Mouse (Mus musculus): ENCODE measurements at regions not wholly inside any gene's neighbourhood (a gene's known extent, or its start where the extent isn't known, plus 50 kb on each side); places are given as distances from the start of the nearest gene placed in this dataset.

DNA sequence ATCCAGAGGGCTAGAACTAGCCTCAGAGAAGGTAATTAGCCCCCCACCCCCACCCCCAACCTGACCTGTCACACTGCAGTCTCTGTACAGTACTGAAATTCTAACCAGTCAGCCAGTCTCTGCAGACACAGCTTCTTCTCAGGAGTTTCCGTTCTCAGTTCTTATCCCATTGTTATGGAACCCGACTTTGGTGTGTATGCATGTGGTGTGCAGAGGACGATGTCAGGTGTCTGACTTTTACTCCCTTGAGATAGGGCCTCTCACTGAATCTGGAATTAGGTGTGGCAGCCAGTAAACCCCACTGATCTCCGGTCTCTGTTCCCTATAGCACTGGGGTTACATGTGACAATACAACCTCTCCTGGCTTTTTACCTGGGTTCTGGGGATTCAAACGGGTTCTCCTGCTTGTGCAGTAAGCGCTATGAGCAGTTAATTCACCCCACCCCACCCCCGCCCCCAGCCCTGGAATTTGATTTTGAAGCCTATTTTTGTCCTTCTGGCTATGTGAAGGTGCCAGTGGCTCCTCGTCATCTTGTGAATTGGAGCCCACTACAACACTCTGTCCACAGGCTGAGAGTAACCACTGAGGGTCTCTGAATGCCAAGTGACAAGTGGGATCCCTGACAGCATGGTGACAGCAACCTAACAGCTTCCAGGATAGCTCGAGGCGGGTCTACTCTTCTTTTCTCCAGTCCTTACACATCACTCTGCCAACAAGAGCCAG lies 429.4 kb downstream of the Fut8 start:
- no peak for ATAC-seq
- no peak overlapping the region for H3K4me2 ChIP-seq (replicated peaks; ENCODE audit: low read depth)
- H3K36me3 ChIP-seq (ENCODE audit: control insufficient read depth, insufficient read depth): no peaks in the 10 kb centered on the region
- H3K9ac ChIP-seq (ENCODE audit: low read depth, low read length): no peak overlapping the region
- H3K27ac ChIP-seq (ENCODE audit: low read depth, low read length): no peak overlapping the region
- H3K9me3 ChIP-seq (ENCODE audit: control insufficient read depth): no peaks in the 10 kb centered on the region
- WGBS: 71% methylated on average over 10 of the region's 10 CpGs
- no peaks in the 10 kb centered on the region for H3K4me1 ChIP-seq (replicated peaks; ENCODE audit: control insufficient read depth, insufficient read depth, low read length)
- H3K27me3 ChIP-seq (replicated peaks; ENCODE audit: control insufficient read depth, insufficient read depth, low read length): no peaks in the 10 kb centered on the region
- TF ChIP-seq CTCF (IDR thresholded peaks at IDR 0.05; ENCODE audit: low read depth): no peak
- no peak overlapping the region for H3K4me3 ChIP-seq (ENCODE audit: low read depth, low read length)

DNA sequence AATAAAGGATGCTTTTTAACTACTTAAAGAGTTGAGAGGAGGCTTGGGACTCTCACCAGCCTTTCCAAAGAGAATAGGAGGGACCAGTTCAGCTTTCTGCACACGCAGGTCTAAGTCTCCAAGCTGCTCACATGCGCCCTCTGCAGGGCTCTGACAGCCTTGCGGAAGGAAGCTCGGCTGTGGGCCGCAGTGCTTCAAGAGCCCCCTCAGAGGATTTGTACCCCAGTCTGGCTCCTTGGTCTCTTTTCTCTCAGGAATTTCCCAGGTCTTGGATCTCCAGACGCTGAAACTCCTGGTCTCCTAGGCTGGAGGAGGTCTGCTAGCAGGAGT lies 429.9 kb downstream of the Fut8 start:
- H3K4me2 ChIP-seq (replicated peaks; ENCODE audit: low read depth): no peak overlapping the region
- peak; percentile 89 for TF ChIP-seq CTCF (IDR thresholded peaks at IDR 0.05; ENCODE audit: low read depth)
- no peak overlapping the region for H3K9ac ChIP-seq (ENCODE audit: low read depth, low read length)
- H3K27ac ChIP-seq (ENCODE audit: low read depth, low read length): no peak overlapping the region
- WGBS: 5% methylated on average over 6 of the region's 6 CpGs
- no peaks in the 10 kb centered on the region for H3K4me1 ChIP-seq (replicated peaks; ENCODE audit: control insufficient read depth, insufficient read depth, low read length)
- no peak overlapping the region for H3K4me3 ChIP-seq (ENCODE audit: low read depth, low read length)
- no peaks in the 10 kb centered on the region for H3K9me3 ChIP-seq (ENCODE audit: control insufficient read depth)
- no peaks in the 10 kb centered on the region for H3K36me3 ChIP-seq (ENCODE audit: control insufficient read depth, insufficient read depth)
- no peak for ATAC-seq
- H3K27me3 ChIP-seq (replicated peaks; ENCODE audit: control insufficient read depth, insufficient read depth, low read length): no peaks in the 10 kb centered on the region

DNA sequence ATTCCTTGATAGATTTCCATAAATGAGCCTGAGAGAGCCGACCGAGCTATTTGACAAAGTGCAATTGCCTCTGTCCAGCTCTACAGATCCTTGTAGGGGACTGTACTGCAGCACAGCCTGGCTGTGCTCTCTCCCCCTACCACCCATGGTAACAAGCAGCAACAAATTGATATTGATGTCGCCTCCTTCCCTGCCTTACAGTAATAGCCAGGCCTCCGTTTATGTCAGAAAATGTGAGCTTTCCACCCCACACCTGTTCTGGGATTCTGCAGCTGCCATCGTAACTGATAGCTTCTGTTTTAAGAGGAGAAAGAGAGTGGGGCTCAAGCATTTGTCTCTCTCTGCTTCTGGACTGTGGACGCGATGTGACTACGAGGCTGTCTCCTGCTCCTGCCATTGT lies 432.6 kb downstream of the Fut8 start:
- H3K4me2 ChIP-seq (replicated peaks; ENCODE audit: low read depth): no peak overlapping the region
- no peaks in the 10 kb centered on the region for H3K9me3 ChIP-seq (ENCODE audit: control insufficient read depth)
- no peak for TF ChIP-seq CTCF (IDR thresholded peaks at IDR 0.05; ENCODE audit: low read depth)
- H3K9ac ChIP-seq (ENCODE audit: low read depth, low read length): no peak overlapping the region
- no peak for ATAC-seq
- H3K4me3 ChIP-seq (ENCODE audit: low read depth, low read length): no peak overlapping the region
- H3K36me3 ChIP-seq (ENCODE audit: control insufficient read depth, insufficient read depth): no peaks in the 10 kb centered on the region
- no peak overlapping the region for H3K27ac ChIP-seq (ENCODE audit: low read depth, low read length)
- H3K27me3 ChIP-seq (replicated peaks; ENCODE audit: control insufficient read depth, insufficient read depth, low read length): no peaks in the 10 kb centered on the region
- H3K4me1 ChIP-seq (replicated peaks; ENCODE audit: control insufficient read depth, insufficient read depth, low read length): no peaks in the 10 kb centered on the region
- WGBS: 73% methylated on average over 8 of the region's 8 CpGs

DNA sequence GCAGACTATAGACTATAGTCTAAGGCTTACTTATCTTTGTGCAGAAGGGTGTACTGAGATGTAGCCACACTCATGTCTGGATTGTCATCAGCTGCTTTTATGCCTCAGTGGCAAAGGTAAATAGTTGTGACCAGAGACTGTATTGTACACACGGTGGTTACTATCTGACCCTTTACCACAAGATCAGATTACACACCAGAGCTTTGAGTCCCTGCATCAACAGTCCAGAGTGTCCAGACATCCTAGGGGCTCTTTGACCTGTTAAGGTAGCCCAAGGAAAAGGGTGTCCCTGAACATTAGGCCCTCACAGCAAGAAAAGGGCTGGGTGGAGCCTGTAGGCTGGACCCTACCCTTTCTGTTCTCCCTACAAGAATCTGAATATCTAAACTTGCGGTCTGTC lies 436.4 kb downstream of the Fut8 start:
- H3K9me3 ChIP-seq (ENCODE audit: control insufficient read depth): no peaks in the 10 kb centered on the region
- no peaks in the 10 kb centered on the region for H3K4me1 ChIP-seq (replicated peaks; ENCODE audit: control insufficient read depth, insufficient read depth, low read length)
- H3K36me3 ChIP-seq (ENCODE audit: control insufficient read depth, insufficient read depth): no peaks in the 10 kb centered on the region
- TF ChIP-seq CTCF (IDR thresholded peaks at IDR 0.05; ENCODE audit: low read depth): no peak
- no peak overlapping the region for H3K27ac ChIP-seq (ENCODE audit: low read depth, low read length)
- no peak overlapping the region for H3K4me2 ChIP-seq (replicated peaks; ENCODE audit: low read depth)
- H3K27me3 ChIP-seq (replicated peaks; ENCODE audit: control insufficient read depth, insufficient read depth, low read length): no peaks in the 10 kb centered on the region
- 65% methylated on average over 2 of the region's 2 CpGs for WGBS
- no peak for ATAC-seq
- no peak overlapping the region for H3K9ac ChIP-seq (ENCODE audit: low read depth, low read length)
- no peak overlapping the region for H3K4me3 ChIP-seq (ENCODE audit: low read depth, low read length)

DNA sequence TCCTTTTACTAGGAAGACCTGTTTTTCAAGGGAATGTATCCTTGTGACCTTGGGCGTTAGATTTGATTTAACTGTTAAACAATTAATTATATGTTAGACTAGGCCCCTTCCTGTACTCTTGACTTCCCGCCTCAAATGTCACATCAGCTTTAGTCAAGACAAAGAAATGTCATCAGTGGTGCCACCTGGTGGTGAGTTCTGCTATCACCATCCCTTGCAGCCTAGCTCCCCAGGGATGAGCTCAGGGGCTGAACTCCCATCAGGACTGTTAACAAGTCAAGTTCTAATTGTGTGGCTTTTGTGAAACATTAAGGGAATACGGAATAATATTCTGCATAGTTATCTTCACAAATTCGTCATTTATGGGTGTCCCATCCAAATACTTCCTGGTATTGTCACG lies 436.8 kb downstream of the Fut8 start:
- Histone ChIP-seq H3K4me1 (replicated peaks; ENCODE audit: control insufficient read depth, insufficient read depth, low read length) (no peaks in the 10 kb centered on the region), H3K9ac (ENCODE audit: low read depth, low read length) (no peak overlapping the region), H3K27ac (ENCODE audit: low read depth, low read length) (no peak overlapping the region), H3K27me3 (replicated peaks; ENCODE audit: control insufficient read depth, insufficient read depth, low read length) (no peaks in the 10 kb centered on the region), H3K9me3 (ENCODE audit: control insufficient read depth) (no peaks in the 10 kb centered on the region), H3K4me2 (replicated peaks; ENCODE audit: low read depth) (no peak overlapping the region), H3K36me3 (ENCODE audit: control insufficient read depth, insufficient read depth) (no peaks in the 10 kb centered on the region), H3K4me3 (ENCODE audit: low read depth, low read length) (no peak overlapping the region)
- TF ChIP-seq CTCF (IDR thresholded peaks at IDR 0.05; ENCODE audit: low read depth): peak; percentile 69
- no peak for ATAC-seq
- WGBS: 75% methylated on average over 5 of the region's 5 CpGs

DNA sequence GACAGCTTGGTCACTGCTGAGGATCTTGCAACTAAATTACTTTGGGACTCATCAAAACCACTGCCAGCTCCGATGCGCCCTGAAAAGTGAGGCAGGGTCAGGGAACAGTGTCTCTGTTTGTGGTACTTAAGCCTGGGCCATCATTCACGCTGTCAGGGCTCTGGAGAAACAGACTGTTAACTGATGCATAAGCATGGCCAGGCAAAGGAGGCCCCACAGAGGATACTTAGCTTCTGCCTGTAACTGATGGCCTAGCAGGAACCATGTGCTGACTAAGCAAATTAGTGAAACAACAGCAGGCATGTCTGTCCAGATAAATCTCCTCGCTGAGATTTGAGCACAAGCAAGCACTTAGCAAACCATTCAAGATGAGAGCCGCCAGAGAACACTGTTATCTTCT lies 440.1 kb downstream of the Fut8 start:
- H3K9me3 ChIP-seq (ENCODE audit: control insufficient read depth): no peaks in the 10 kb centered on the region
- no peak overlapping the region for H3K9ac ChIP-seq (ENCODE audit: low read depth, low read length)
- TF ChIP-seq CTCF (IDR thresholded peaks at IDR 0.05; ENCODE audit: low read depth): no peak
- 45% methylated on average over 5 of the region's 5 CpGs for WGBS
- no peaks in the 10 kb centered on the region for H3K36me3 ChIP-seq (ENCODE audit: control insufficient read depth, insufficient read depth)
- H3K4me1 ChIP-seq (replicated peaks; ENCODE audit: control insufficient read depth, insufficient read depth, low read length): no peaks in the 10 kb centered on the region
- no peak for ATAC-seq
- no peak overlapping the region for H3K4me3 ChIP-seq (ENCODE audit: low read depth, low read length)
- H3K27ac ChIP-seq (ENCODE audit: low read depth, low read length): no peak overlapping the region
- no peak overlapping the region for H3K4me2 ChIP-seq (replicated peaks; ENCODE audit: low read depth)
- no peaks in the 10 kb centered on the region for H3K27me3 ChIP-seq (replicated peaks; ENCODE audit: control insufficient read depth, insufficient read depth, low read length)

DNA sequence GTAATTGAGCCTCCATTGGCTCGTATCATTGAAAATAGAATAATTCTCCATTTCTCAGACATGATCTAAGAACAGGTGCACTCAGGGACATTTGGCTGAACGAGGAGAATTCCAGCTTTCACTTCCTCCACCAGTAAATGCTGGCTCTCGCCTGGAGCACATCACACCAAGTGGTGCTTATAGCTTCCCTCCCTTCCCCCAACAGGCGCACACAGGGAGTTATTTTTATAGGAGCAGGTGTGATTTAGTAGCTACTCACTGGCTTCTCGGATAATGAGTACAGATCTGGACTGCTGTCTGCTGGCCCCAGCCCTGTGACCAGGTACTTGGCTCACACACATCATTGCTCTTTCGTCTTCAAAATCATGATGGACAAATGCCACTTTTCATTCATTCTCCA lies 456.2 kb downstream of the Fut8 start:
- no peak for ATAC-seq

More for the DNA sequence above, 456.2 kb downstream of the Fut8 start:
- Histone ChIP-seq H3K9ac (ENCODE audit: low read depth, low read length) (no peak overlapping the region), H3K36me3 (ENCODE audit: control insufficient read depth, insufficient read depth) (no peaks in the 10 kb centered on the region), H3K4me2 (replicated peaks; ENCODE audit: low read depth) (no peak overlapping the region), H3K27me3 (replicated peaks; ENCODE audit: control insufficient read depth, insufficient read depth, low read length) (no peaks in the 10 kb centered on the region), H3K4me1 (replicated peaks; ENCODE audit: control insufficient read depth, insufficient read depth, low read length) (no peaks in the 10 kb centered on the region), H3K9me3 (ENCODE audit: control insufficient read depth) (no peaks in the 10 kb centered on the region), H3K27ac (ENCODE audit: low read depth, low read length) (no peak overlapping the region), H3K4me3 (ENCODE audit: low read depth, low read length) (no peak overlapping the region)
- 64% methylated on average over 6 of the region's 6 CpGs for WGBS
- TF ChIP-seq CTCF (IDR thresholded peaks at IDR 0.05; ENCODE audit: low read depth): no peak
